Mouse (Mus musculus): Measurements from ENCODE around the gene Kcnj15. TPM values are rescaled to one million over a fixed set of nuclear protein-coding genes. Genes with fewer than 3 reads are reported as not detected.

Gene Kcnj15
- total RNA-seq (2021), result under 1 TPM in 1 of 2 experiments, not detected in 1; 0.11 TPM
- long read RNA-seq, experiment 1, result 0 reads
- long read RNA-seq, experiment 2, result 0 reads

- TF ChIP-seq CTCF (IDR thresholded peaks at IDR 0.05), result no peak
- H3K27ac ChIP-seq, result no peak within 1 kb of the TSS
- intact Hi-C loops (cut with DNase I), result no loop called here
- H3K4me3 ChIP-seq, result no peak within 1 kb of the TSS
- DNase-seq, result no peak
Observed at GRCm38 (mm10) chr16:95257266-95257894, at the start of gene Kcnj15. Gene Kcnj15, plus strand, starts transcription at chr16:95257558.

GRCm38 (mm10) chr16:95208243-95208642 lies 49.1 kb upstream of the Kcnj15 start:
- intact Hi-C loops (cut with DNase I), result no loop called here
- Histone ChIP-seq H3K4me3 (no peak overlapping the region), H3K27ac (no peak overlapping the region)
- no peak for DNase-seq
- TF ChIP-seq CTCF (IDR thresholded peaks at IDR 0.05), result no peak

- peak; percentile 20 for DNase-seq
- no peak overlapping the region for H3K4me3 ChIP-seq
- intact Hi-C loops (cut with DNase I), result no loop called here
- H3K27ac ChIP-seq, result no peak overlapping the region
- peak; percentile 51 for TF ChIP-seq CTCF (IDR thresholded peaks at IDR 0.05)
Observed at GRCm38 (mm10) chr16:95209011-95209466, 48.3 kb upstream of the Kcnj15 start.

GRCm38 (mm10) chr16:95214251-95215197 lies 42.8 kb upstream of the Kcnj15 start:
- no peak overlapping the region for H3K27ac ChIP-seq
- TF ChIP-seq CTCF (IDR thresholded peaks at IDR 0.05), result no peak
- no peak overlapping the region for H3K4me3 ChIP-seq
- intact Hi-C loops (cut with DNase I), result no loop called here
- no peak for DNase-seq

- H3K4me3 ChIP-seq, result no peak overlapping the region
- intact Hi-C loops (cut with DNase I), result no loop called here
- DNase-seq, result no peak
- TF ChIP-seq CTCF (IDR thresholded peaks at IDR 0.05), result no peak
- H3K27ac ChIP-seq, result no peak overlapping the region
Observed at GRCm38 (mm10) chr16:95215782-95216181, 41.6 kb upstream of the Kcnj15 start.

- H3K4me3 ChIP-seq, result no peak overlapping the region
- TF ChIP-seq CTCF (IDR thresholded peaks at IDR 0.05), result no peak
- no peak overlapping the region for H3K27ac ChIP-seq
- intact Hi-C loops (cut with DNase I), result no loop called here
- no peak for DNase-seq
Observed at GRCm38 (mm10) chr16:95216346-95216745, 41.0 kb upstream of the Kcnj15 start.

GRCm38 (mm10) chr16:95216824-95217223 lies 40.5 kb upstream of the Kcnj15 start:
- no peak for TF ChIP-seq CTCF (IDR thresholded peaks at IDR 0.05)
- intact Hi-C loops (cut with DNase I), result no loop called here
- Histone ChIP-seq H3K4me3 (no peak overlapping the region), H3K27ac (no peak overlapping the region)
- no peak for DNase-seq

GRCm38 (mm10) chr16:95218783-95219182 lies 38.6 kb upstream of the Kcnj15 start:
- no peak for TF ChIP-seq CTCF (IDR thresholded peaks at IDR 0.05)
- DNase-seq, result no peak
- Histone ChIP-seq H3K27ac (no peak overlapping the region), H3K4me3 (no peak overlapping the region)
- intact Hi-C loops (cut with DNase I), result no loop called here

- Histone ChIP-seq H3K27ac (no peak overlapping the region), H3K4me3 (no peak overlapping the region)
- intact Hi-C loops (cut with DNase I), result no loop called here
- TF ChIP-seq CTCF (IDR thresholded peaks at IDR 0.05), result no peak
- no peak for DNase-seq
Observed at GRCm38 (mm10) chr16:95219459-95219858, 37.9 kb upstream of the Kcnj15 start.

- no peak overlapping the region for H3K27ac ChIP-seq
- intact Hi-C loops (cut with DNase I), result no loop called here
- no peak for DNase-seq
- no peak overlapping the region for H3K4me3 ChIP-seq
- TF ChIP-seq CTCF (IDR thresholded peaks at IDR 0.05), result no peak
Observed at GRCm38 (mm10) chr16:95221051-95221450, 36.3 kb upstream of the Kcnj15 start.

- Histone ChIP-seq H3K27ac (no peak overlapping the region), H3K4me3 (no peak overlapping the region)
- DNase-seq, result no peak
- intact Hi-C loops (cut with DNase I), result no loop called here
- no peak for TF ChIP-seq CTCF (IDR thresholded peaks at IDR 0.05)
Observed at GRCm38 (mm10) chr16:95222026-95222718, 35.2 kb upstream of the Kcnj15 start.

GRCm38 (mm10) chr16:95223435-95223834 lies 33.9 kb upstream of the Kcnj15 start:
- H3K27ac ChIP-seq, result no peak overlapping the region
- no peak overlapping the region for H3K4me3 ChIP-seq
- no peak for TF ChIP-seq CTCF (IDR thresholded peaks at IDR 0.05)
- DNase-seq, result no peak
- intact Hi-C loops (cut with DNase I), result no loop called here

GRCm38 (mm10) chr16:95225285-95225684 lies 32.1 kb upstream of the Kcnj15 start:
- Histone ChIP-seq H3K4me3 (no peak overlapping the region), H3K27ac (no peak overlapping the region)
- no peak for DNase-seq
- intact Hi-C loops (cut with DNase I), result no loop called here
- TF ChIP-seq CTCF (IDR thresholded peaks at IDR 0.05), result no peak

Data from gastrocnemius, adult 2 months (tissue).